In genomic region chr1:165193880-165194661, GRCm38 (mm10) we compare ENCODE assay signal across 8 mouse cellular contexts. TPM values are rescaled to one million over a fixed set of nuclear protein-coding genes. Genes with fewer than 3 reads are reported as not detected.
DNase-seq lines count a peak whose midpoint lies in the region; ATAC-seq and TF ChIP-seq lines count a peak whose summit lies in the region.

Gene Sft2d2 (minus strand): TSS chr1:165194438.

- H3K27me3 ChIP-seq in embryonic facial prominence, embryonic 11.5 days (ENCODE audit: control insufficient read depth, insufficient read depth, low read length), result no peaks in the 10 kb centered on the region
- no peaks in the 10 kb centered on the region for H3K27me3 ChIP-seq in intestine, postnatal 0 days (replicated peaks; ENCODE audit: control insufficient read depth, insufficient read depth, low read length)
- H3K27me3 ChIP-seq in midbrain, embryonic 11.5 days (ENCODE audit: control insufficient read depth, insufficient read depth, low read length), result no peaks in the 10 kb centered on the region

- under 1% methylated on average over 69 of the region's 69 CpGs for WGBS in embryonic facial prominence, embryonic 11.5 days
- under 1% methylated on average over 69 of the region's 69 CpGs for WGBS in intestine, postnatal 0 days
- WGBS in midbrain, embryonic 11.5 days, result under 1% methylated on average over 69 of the region's 69 CpGs

- H3K4me2 ChIP-seq in embryonic facial prominence, embryonic 11.5 days (ENCODE audit: low read depth, low read length), result peak within 1 kb of the TSS; percentile 86
- peak within 1 kb of the TSS; percentile 87 for H3K4me2 ChIP-seq in intestine, postnatal 0 days (replicated peaks; ENCODE audit: low read depth)
- peak within 1 kb of the TSS; percentile 97 for H3K4me2 ChIP-seq in midbrain, embryonic 11.5 days

- H3K27ac ChIP-seq in embryonic facial prominence, embryonic 11.5 days (replicated peaks; ENCODE audit: low read depth, low read length), result peak within 1 kb of the TSS; percentile 41; the same call in 1 of the 2 replicates
- peak within 1 kb of the TSS; percentile 95 for H3K27ac ChIP-seq in intestine, postnatal 0 days (ENCODE audit: low read depth, low read length)
- H3K27ac ChIP-seq in midbrain, embryonic 11.5 days (ENCODE audit: low read depth, low read length), result no peak within 1 kb of the TSS

- H3K9ac ChIP-seq in embryonic facial prominence, embryonic 11.5 days (replicated peaks; ENCODE audit: low read length), result peak within 1 kb of the TSS; percentile 64
- H3K9ac ChIP-seq in intestine, postnatal 0 days (ENCODE audit: low read depth, low read length), result peak within 1 kb of the TSS; percentile 92
- peak within 1 kb of the TSS; percentile 69 for H3K9ac ChIP-seq in midbrain, embryonic 11.5 days (ENCODE audit: low read length)

- no peaks in the 10 kb centered on the region for H3K4me1 ChIP-seq in embryonic facial prominence, embryonic 11.5 days (ENCODE audit: control insufficient read depth, insufficient read depth, low read length)
- H3K4me1 ChIP-seq in intestine, postnatal 0 days (replicated peaks; ENCODE audit: control insufficient read depth, insufficient read depth, low read length), result peaks cover 6% of the 10 kb centered on the region
- H3K4me1 ChIP-seq in midbrain, embryonic 11.5 days (ENCODE audit: control insufficient read depth, insufficient read depth, low read length), result peaks cover 3% of the 10 kb centered on the region

- ATAC-seq in embryonic facial prominence, embryonic 11.5 days (replicated peaks; ENCODE audit: insufficient number of reproducible peaks, low FRiP score, low TSS enrichment, low read depth), result peak; percentile 91
- ATAC-seq in intestine, postnatal 0 days, result peak; percentile 95
- peak; percentile 90 for ATAC-seq in midbrain, embryonic 11.5 days (ENCODE audit: low FRiP score)

- intact Hi-C loops in left cerebral cortex, postnatal 4 days (cut with DNase I), result no loop called here

- no peaks in the 10 kb centered on the region for H3K36me3 ChIP-seq in embryonic facial prominence, embryonic 11.5 days (replicated peaks; ENCODE audit: control insufficient read depth, insufficient read depth, low read depth, low read length)
- no peaks in the 10 kb centered on the region for H3K36me3 ChIP-seq in intestine, postnatal 0 days (ENCODE audit: control insufficient read depth, insufficient read depth)
- H3K36me3 ChIP-seq in midbrain, embryonic 11.5 days (ENCODE audit: control insufficient read depth, insufficient read depth, low read length), result no peaks in the 10 kb centered on the region

- no peaks in the 10 kb centered on the region for H3K9me3 ChIP-seq in embryonic facial prominence, embryonic 11.5 days (replicated peaks; ENCODE audit: control insufficient read depth, low read length)
- no peaks in the 10 kb centered on the region for H3K9me3 ChIP-seq in intestine, postnatal 0 days (ENCODE audit: control insufficient read depth)
- no peaks in the 10 kb centered on the region for H3K9me3 ChIP-seq in midbrain, embryonic 11.5 days (ENCODE audit: control insufficient read depth, low read length)

- peak; percentile 58 for TF ChIP-seq CTCF in intestine, postnatal 0 days (IDR thresholded peaks at IDR 0.05; ENCODE audit: low read depth)

- DNase-seq in 3134 (ENCODE audit: extremely low read depth, insufficient read length, low spot score), result peak; percentile 93
- peak; percentile 96 for DNase-seq in adrenal gland, postnatal 25 days
- DNase-seq in embryonic facial prominence, embryonic 11.5 days (ENCODE audit: low spot score), result peak; percentile 86
- peak; percentile 34 for DNase-seq in gonadal fat pad, adult 2 months (ENCODE audit: low read depth)
- peak; percentile 87 for DNase-seq in left cerebral cortex, postnatal 4 days
- DNase-seq in midbrain, embryonic 11.5 days (ENCODE audit: low spot score, missing footprints), result peak; percentile 95
- peak; percentile 79 for DNase-seq in right cerebral cortex, postnatal 4 days

- peak within 1 kb of the TSS; percentile 70 for H3K4me3 ChIP-seq in embryonic facial prominence, embryonic 11.5 days (ENCODE audit: low read depth, low read length)
- H3K4me3 ChIP-seq in intestine, postnatal 0 days (ENCODE audit: low read depth, low read length), result peak within 1 kb of the TSS; percentile 84
- H3K4me3 ChIP-seq in midbrain, embryonic 11.5 days (ENCODE audit: low read depth, low read length), result peak within 1 kb of the TSS; percentile 74

RNA-seq across cellular contexts. Expression of gene Sft2d2, which starts in this region (rescaled TPM):
- total RNA-seq in adrenal gland, postnatal 25 days (2021), result 27.5 and 35.9 TPM in 2 replicates
- polyA plus RNA-seq in embryonic facial prominence, embryonic 11.5 days (2014; fragmentation: Nextera tagmentation; extraction: Ambion mirVana), result 14.0 and 14.2 TPM in 2 replicates
- polyA plus RNA-seq in gonadal fat pad, adult 2 months (2012; rRNA removed), result 82.2 and 86.2 TPM in 2 replicates
- 24.3 and 26.1 TPM in 2 replicates for polyA plus RNA-seq in intestine, postnatal 0 days (2015; fragmentation: Nextera tagmentation; extraction: Ambion mirVana)
- total RNA-seq in left cerebral cortex, postnatal 4 days (2021), result 1 to 10 TPM; 5.4 to 5.9 TPM
- polyA plus RNA-seq in midbrain, embryonic 11.5 days (2014; fragmentation: Nextera tagmentation; extraction: Ambion mirVana), result 8.7 and 9.1 TPM in 2 replicates

Comparison
In these comparisons a context has a peak if more than half of its experiments do, and no peak if none do; other contexts are left out.
1. DNase-seq: peak in every context shown above with its lines; median percentile 96 in adrenal gland, postnatal 25 days; 95 in midbrain, embryonic 11.5 days; 93 in 3134; 87 in left cerebral cortex, postnatal 4 days; 86 in embryonic facial prominence, embryonic 11.5 days; 79 in right cerebral cortex, postnatal 4 days; 34 in gonadal fat pad, adult 2 months.